20 mouse cellular contexts compared by ENCODE assay signal in the genomic region with DNA sequence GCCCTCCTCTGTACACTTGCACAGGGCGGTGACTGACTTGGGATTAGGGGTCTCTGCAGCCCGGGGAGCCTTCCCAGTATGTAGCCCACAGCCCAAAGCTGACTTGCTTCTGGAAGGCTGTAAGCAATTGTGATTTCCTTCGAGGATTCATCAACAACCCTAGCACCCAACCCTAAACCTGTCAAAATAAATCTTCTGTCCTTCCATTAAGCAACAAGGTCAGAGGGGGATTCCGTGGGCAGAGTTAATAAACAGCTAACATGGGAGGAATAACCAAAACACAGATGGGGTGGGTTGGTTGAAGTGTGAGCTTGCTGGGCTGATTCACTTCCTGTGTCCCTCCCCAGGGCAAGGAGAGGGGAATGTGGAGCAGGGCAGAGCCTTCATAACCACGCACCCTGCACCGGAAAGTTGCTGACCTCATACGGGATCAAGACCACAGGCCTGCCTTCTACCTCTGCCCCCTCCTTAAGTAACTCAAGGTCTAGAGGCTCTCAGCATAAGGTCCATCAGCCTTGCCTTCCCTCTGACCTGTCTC. TPM values are rescaled to one million over a fixed set of nuclear protein-coding genes. Genes with fewer than 3 reads are reported as not detected.
DNase-seq lines count a peak whose midpoint lies in the region; ATAC-seq and TF ChIP-seq lines count a peak whose summit lies in the region.
"Had no signal": no experiment of that assay in that cellular context is flagged by ENCODE, and none has a peak within 500 bp of the region (broad histone marks: within the 10 kb centered on the region; RNA-seq: fewer than 3 reads in every experiment).

No protein-coding gene starts in this region.

- no peak overlapping the region for H3K4me3 ChIP-seq in intestine, embryonic 15.5 days (replicated peaks)
- H3K4me3 ChIP-seq in intestine, postnatal 0 days (ENCODE audit: low read depth, low read length) = no peak overlapping the region
- H3K4me3 ChIP-seq in kidney, embryonic 16.5 days (ENCODE audit: low read length) = no peak overlapping the region
- H3K4me3 ChIP-seq in stomach, embryonic 14.5 days (ENCODE audit: low read depth, low read length) = no peak overlapping the region
- H3K4me3 ChIP-seq: embryonic facial prominence, embryonic 15.5 days; heart, embryonic 12.5 days; layer of hippocampus, adult 2 months; left cerebral cortex, adult 2 months; liver, embryonic 13.5 days had no signal

- no peak overlapping the region for H3K4me2 ChIP-seq in intestine, embryonic 15.5 days (replicated peaks)
- H3K4me2 ChIP-seq in intestine, postnatal 0 days (replicated peaks; ENCODE audit: low read depth) = no peak overlapping the region
- H3K4me2 ChIP-seq in kidney, embryonic 16.5 days (replicated peaks; ENCODE audit: low read depth, low read length) = peak overlapping the region; percentile 32
- H3K4me2 ChIP-seq in stomach, embryonic 14.5 days (replicated peaks; ENCODE audit: low read depth, low read length) = 0 out of 2 replicates have a peak overlapping the region, but pooled peaks have one; percentile 7
- H3K4me2 ChIP-seq: embryonic facial prominence, embryonic 15.5 days; heart, embryonic 12.5 days; liver, embryonic 13.5 days had no signal

- no peaks in the 10 kb centered on the region for H3K36me3 ChIP-seq in intestine, embryonic 15.5 days
- no peaks in the 10 kb centered on the region for H3K36me3 ChIP-seq in intestine, postnatal 0 days (ENCODE audit: control insufficient read depth, insufficient read depth)
- no peaks in the 10 kb centered on the region for H3K36me3 ChIP-seq in kidney, embryonic 16.5 days (ENCODE audit: insufficient read depth, low read length)
- H3K36me3 ChIP-seq in stomach, embryonic 14.5 days (ENCODE audit: control insufficient read depth, insufficient read depth, low read length) = no peaks in the 10 kb centered on the region
- H3K36me3 ChIP-seq: embryonic facial prominence, embryonic 15.5 days; heart, embryonic 12.5 days; liver, embryonic 13.5 days had no signal

- no peak overlapping the region for H3K9ac ChIP-seq in intestine, embryonic 15.5 days
- H3K9ac ChIP-seq in intestine, postnatal 0 days (ENCODE audit: low read depth, low read length) = no peak overlapping the region
- no peak overlapping the region for H3K9ac ChIP-seq in kidney, embryonic 16.5 days (replicated peaks; ENCODE audit: low read length)
- no peak overlapping the region for H3K9ac ChIP-seq in stomach, embryonic 14.5 days (replicated peaks; ENCODE audit: low read depth, low read length)
- H3K9ac ChIP-seq: embryonic facial prominence, embryonic 15.5 days; heart, embryonic 12.5 days; liver, embryonic 13.5 days had no signal

- no peak for TF ChIP-seq CTCF in intestine, postnatal 0 days (IDR thresholded peaks at IDR 0.05; ENCODE audit: low read depth)

- no peaks in the 10 kb centered on the region for H3K9me3 ChIP-seq in intestine, embryonic 15.5 days
- no peaks in the 10 kb centered on the region for H3K9me3 ChIP-seq in intestine, postnatal 0 days (ENCODE audit: control insufficient read depth)
- H3K9me3 ChIP-seq in kidney, embryonic 16.5 days (ENCODE audit: low read length) = no peaks in the 10 kb centered on the region
- H3K9me3 ChIP-seq in stomach, embryonic 14.5 days (ENCODE audit: control insufficient read depth, low read depth, low read length) = no peaks in the 10 kb centered on the region
- H3K9me3 ChIP-seq: embryonic facial prominence, embryonic 15.5 days; heart, embryonic 12.5 days; liver, embryonic 13.5 days had no signal

- no peak overlapping the region for H3K27ac ChIP-seq in intestine, embryonic 15.5 days
- no peak overlapping the region for H3K27ac ChIP-seq in intestine, postnatal 0 days (ENCODE audit: low read depth, low read length)
- peak overlapping the region; percentile 81 for H3K27ac ChIP-seq in kidney, embryonic 16.5 days (ENCODE audit: low read length)
- no peak overlapping the region for H3K27ac ChIP-seq in stomach, embryonic 14.5 days (ENCODE audit: low read length)
- H3K27ac ChIP-seq: embryonic facial prominence, embryonic 15.5 days; layer of hippocampus, adult 2 months; left cerebral cortex, adult 2 months; liver, embryonic 13.5 days had no signal

- intact Hi-C loops in gastrocnemius, postnatal 36 days (cut with DNase I) = no loop called here

- peaks cover 25% of the 10 kb centered on the region for H3K4me1 ChIP-seq in intestine, embryonic 15.5 days (replicated peaks)
- H3K4me1 ChIP-seq in intestine, postnatal 0 days (replicated peaks; ENCODE audit: control insufficient read depth, insufficient read depth, low read length) = no peaks in the 10 kb centered on the region
- H3K4me1 ChIP-seq in kidney, embryonic 16.5 days (ENCODE audit: insufficient read depth, low read length) = peaks cover 36% of the 10 kb centered on the region
- peaks cover 7% of the 10 kb centered on the region; the same call in 1 of the 2 replicates for H3K4me1 ChIP-seq in stomach, embryonic 14.5 days (ENCODE audit: control insufficient read depth, insufficient read depth, low read length)

- no peak for DNase-seq in gastrocnemius, postnatal 36 days
- DNase-seq: cerebellum, adult 9-11 months; embryo, embryonic 11 days; gastrocnemius, postnatal 10 days; liver, embryonic 13.5 days; midbrain, embryonic 14.5 days; thymus, postnatal 25 days had no signal

- whole genome bisulfite sequencing in intestine, embryonic 15.5 days = 19% methylated on average over 7 of the region's 7 CpGs
- 22% methylated on average over 7 of the region's 7 CpGs for WGBS in intestine, postnatal 0 days
- WGBS in kidney, embryonic 16.5 days = 14% methylated on average over 7 of the region's 7 CpGs
- 35% methylated on average over 7 of the region's 7 CpGs for WGBS in stomach, embryonic 14.5 days

- ATAC-seq in intestine, embryonic 15.5 days = peak; percentile 15; the same call in 1 of the 2 replicates
- no peak for ATAC-seq in intestine, postnatal 0 days
- peak; percentile 33 for ATAC-seq in common myeloid progenitor, adult 5-6 weeks (replicated peaks; ENCODE audit: low read depth, poor library complexity, severe bottlenecking)
- ATAC-seq in kidney, embryonic 16.5 days (ENCODE audit: low FRiP score, low TSS enrichment) = peak; percentile 70
- no peak for ATAC-seq in stomach, embryonic 14.5 days (ENCODE audit: insufficient number of reproducible peaks, insufficient read depth, low FRiP score, low read depth)
- no peak for ATAC-seq in inflammation-experienced regulatory T-cells, adult 6 months
- no peak for ATAC-seq in activated CD4-positive, CD25-positive, alpha-beta regulatory T cell, adult 4 months
- ATAC-seq: hindbrain, embryonic 16.5 days had no signal

- H3K27me3 ChIP-seq in intestine, embryonic 15.5 days (replicated peaks) = 0 out of 2 replicates have a peak, but pooled peaks cover 3% of the 10 kb centered on the region
- H3K27me3 ChIP-seq in intestine, postnatal 0 days (replicated peaks; ENCODE audit: control insufficient read depth, insufficient read depth, low read length) = 0 out of 2 replicates have a peak, but pooled peaks cover 6% of the 10 kb centered on the region
- 0 out of 2 replicates have a peak, but pooled peaks cover 1% of the 10 kb centered on the region for H3K27me3 ChIP-seq in kidney, embryonic 16.5 days (ENCODE audit: insufficient read depth, low read length)
- no peaks in the 10 kb centered on the region for H3K27me3 ChIP-seq in stomach, embryonic 14.5 days (ENCODE audit: control insufficient read depth, insufficient read depth, low read length)

RNA-seq across cellular contexts. Expression of gene Paqr5, which starts 5.0 kb away (rescaled TPM):
- 7.6 and 9.6 TPM in 2 replicates for polyA plus RNA-seq in intestine, embryonic 15.5 days (2015; fragmentation: Nextera tagmentation; extraction: Ambion mirVana)
- polyA plus RNA-seq in intestine, postnatal 0 days (2015; fragmentation: Nextera tagmentation; extraction: Ambion mirVana) = 2.1 and 5.1 TPM in 2 replicates
- 0.68 and 2.4 TPM in 2 replicates for total RNA-seq in common myeloid progenitor, adult 5-6 weeks (2017)
- 50.4 and 53.4 TPM in 2 replicates for polyA plus RNA-seq in kidney, embryonic 16.5 days (2015; fragmentation: Nextera tagmentation; extraction: Ambion mirVana)
- 18.7 and 20.5 TPM in 2 replicates for polyA plus RNA-seq in stomach, embryonic 14.5 days (2014; fragmentation: Nextera tagmentation; extraction: Ambion mirVana)
- polyA plus RNA-seq in inflammation-experienced regulatory T-cells, adult 6 months (2017; shearing (Covaris generic)) = under 1 TPM; 0.10 to 0.23 (median 0.22) TPM
- polyA plus RNA-seq in activated CD4-positive, CD25-positive, alpha-beta regulatory T cell, adult 4 months (2017; shearing (Covaris generic)) = under 1 TPM in 1 of 2 experiments, not detected in 1; 0.26 TPM
- not detected for total RNA-seq in gastrocnemius, postnatal 36 days (2021)
- total RNA-seq: heart, postnatal 25 days had no signal

Comparison
In these comparisons a context has a peak if more than half of its experiments do, and no peak if none do; other contexts are left out.
1. ATAC-seq: peak in intestine, embryonic 15.5 days (single experiment), common myeloid progenitor, adult 5-6 weeks (single experiment) and kidney, embryonic 16.5 days (single experiment); none in intestine, postnatal 0 days (single experiment), stomach, embryonic 14.5 days (single experiment), inflammation-experienced regulatory T-cells, adult 6 months (single experiment) and activated CD4-positive, CD25-positive, alpha-beta regulatory T cell, adult 4 months (single experiment).
2. H3K4me2 ChIP-seq: peak in kidney, embryonic 16.5 days (single experiment) and stomach, embryonic 14.5 days (single experiment); none in intestine, embryonic 15.5 days (single experiment) and intestine, postnatal 0 days (single experiment).